Mouse (Mus musculus) heart, adult 9 months (tissue): ENCODE measurements at regions not wholly inside any gene's neighbourhood (a gene's known extent, or its start where the extent isn't known, plus 50 kb on each side); places are given as distances from the start of the nearest gene placed in this dataset.

ENCODE experiments used
- DNase-seq, 2 experiments: peaks; one replicate each; pipeline ENCODE4 v3.0.0; 2022; ENCODE audit warnings: low spot score in 2 of 2

DNA sequence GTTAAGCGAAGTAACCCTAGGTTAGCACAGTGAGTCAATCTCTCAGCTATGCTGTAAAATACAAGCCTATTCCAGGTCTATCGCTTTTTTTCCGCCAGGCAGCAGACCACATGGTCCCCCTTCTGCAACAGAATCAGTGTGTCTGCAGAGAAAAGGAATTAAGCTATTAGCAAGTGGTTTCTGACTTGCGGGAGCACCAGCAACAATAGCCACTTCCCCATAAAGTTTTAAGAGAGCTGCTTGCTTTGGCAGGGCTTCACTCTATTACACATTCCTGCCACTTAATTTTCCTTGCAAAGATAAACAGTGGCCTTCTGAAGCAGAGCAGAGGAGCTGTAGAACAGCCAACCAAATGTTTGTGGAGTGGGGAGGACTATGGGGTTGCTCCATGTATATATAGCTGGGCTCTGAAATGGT, 59.8 kb upstream of the Osmr start:
- peak; percentile 31 to 34 for DNase-seq

DNA sequence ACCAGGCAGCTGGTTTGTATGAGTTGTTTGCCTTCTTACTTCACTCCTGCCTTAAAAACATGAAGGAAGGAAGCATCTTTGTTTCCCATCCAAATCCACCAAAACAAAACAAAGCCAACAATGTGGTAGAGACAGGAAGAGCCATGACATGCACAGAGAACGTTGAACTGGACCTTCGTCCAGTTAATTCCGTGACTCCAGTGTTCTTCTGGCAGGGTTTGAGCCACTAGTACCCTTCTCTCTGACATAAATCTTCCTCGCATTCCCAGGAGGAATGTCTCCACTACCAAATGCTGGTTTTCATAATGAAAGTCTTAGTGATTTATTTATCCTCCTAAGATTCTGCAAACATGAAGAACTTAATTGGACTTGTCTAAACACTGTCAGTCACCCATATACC, 66.7 kb upstream of the Osmr start:
- no peak for DNase-seq

DNA sequence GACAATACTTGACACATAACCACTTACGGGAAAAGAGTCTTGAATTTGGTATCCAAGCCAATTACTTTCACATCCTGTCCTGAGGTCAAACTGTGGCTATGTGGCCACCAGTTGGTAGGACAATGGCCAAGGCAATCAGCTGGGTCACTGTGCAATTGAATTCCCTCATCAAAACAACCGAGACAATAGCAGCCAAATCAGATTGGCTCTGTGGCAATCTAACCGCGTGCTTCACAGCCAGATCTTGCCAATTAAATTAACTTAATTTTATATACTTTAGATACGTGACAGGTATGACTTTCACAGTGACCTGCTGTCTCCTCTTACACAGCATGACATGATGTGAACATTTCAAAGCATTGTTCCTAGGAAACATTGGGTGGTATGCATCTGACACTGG, 74.5 kb upstream of the Osmr start:
- peak in 1 of 2 experiments; percentile 34 for DNase-seq

DNA sequence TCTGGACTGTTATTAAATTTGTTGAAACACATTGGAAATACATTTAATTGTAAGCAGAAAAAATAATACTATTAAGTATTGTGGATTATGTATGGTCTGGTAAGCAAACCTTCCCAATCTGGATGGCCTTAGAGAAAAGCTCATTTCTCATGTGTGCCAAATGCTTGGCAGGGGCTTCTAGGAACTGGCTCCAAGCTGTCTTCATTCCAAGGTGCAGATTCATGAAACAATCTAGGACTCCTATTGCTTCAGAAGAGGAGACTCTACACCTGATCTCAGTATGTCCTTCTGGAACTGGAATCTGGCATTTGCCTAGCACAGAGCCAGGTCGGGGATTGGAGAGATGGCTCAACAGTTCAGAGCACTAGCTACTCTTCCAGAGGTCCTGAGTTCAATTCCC, 74.9 kb upstream of the Osmr start:
- DNase-seq = no peak

DNA sequence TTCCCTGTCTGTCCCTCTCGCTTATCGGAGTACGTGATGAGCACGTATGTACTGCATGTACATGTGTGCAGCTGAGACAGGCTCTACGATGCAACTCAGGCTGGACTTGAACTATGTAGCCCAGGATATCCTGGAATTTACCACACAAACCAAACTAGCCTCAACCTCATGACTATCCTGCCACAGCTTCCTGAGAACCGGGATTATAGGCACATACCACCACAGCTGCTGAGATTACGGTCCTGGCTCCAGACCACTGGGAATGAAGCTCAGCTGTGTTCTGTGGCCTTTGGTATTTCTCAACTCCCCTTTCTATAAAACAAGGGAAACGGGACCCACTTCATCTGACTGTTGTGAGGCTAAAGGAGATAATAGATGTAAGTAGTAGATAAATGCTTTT, 75.7 kb upstream of the Osmr start:
- DNase-seq = no peak

DNA sequence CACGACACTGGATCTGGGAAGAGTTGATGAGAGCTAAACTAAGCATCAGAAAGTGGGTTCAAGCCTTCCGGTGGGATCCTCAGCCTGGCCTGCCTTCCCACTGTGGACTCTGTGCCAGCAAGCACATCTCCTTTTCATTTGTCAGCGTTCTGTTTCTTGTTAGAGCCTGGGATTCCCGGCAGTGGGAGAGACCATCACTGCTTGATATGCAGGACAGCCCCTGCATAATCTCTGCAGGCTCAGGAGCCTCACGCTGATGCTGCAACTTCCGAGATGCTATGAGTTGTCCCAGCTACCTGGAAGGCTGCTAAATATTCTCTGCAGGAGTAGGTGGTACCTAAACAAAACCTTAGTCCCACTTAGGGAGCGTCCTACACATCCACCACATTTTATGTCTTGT, 78.8 kb upstream of the Osmr start:
- DNase-seq = no peak

DNA sequence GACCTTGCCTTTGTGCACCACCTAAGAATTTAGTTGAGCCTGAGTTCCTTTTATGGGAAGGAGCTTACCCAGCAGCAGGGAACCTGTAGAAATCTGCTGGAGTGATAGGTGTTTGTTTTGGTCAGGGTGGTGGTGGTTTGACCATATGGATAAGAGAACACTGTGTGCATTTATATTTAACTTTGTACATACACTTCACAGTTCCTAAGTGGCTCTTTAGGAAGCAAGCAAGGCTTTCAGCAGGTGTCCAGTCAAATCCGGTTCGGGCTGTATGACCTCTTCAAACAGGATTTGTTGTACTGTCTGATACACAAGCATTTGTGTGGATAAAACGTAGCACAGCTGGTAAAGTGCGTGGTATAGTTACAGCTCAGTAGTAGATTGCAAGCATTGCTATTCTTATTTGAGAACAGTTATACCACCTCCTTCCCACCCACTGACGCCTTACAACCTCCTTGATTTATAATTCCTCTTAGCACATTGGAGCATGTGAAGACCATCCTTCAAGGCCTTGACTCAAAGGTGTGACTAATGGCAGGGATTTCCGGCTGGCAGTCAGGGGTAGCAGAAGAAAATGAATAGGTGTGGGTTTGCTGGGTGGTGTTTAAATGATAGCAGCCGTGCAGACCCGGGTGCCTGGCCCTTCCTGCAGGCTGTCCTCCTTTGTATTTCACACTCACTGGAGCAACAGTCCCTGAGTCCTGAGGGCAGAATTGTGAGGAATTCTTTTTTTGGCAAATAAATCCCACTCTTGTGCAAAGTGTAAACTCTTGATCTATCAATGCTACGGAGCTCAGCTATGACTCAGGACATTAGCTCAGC, 79.4 kb upstream of the Osmr start:
- no peak for DNase-seq

DNA sequence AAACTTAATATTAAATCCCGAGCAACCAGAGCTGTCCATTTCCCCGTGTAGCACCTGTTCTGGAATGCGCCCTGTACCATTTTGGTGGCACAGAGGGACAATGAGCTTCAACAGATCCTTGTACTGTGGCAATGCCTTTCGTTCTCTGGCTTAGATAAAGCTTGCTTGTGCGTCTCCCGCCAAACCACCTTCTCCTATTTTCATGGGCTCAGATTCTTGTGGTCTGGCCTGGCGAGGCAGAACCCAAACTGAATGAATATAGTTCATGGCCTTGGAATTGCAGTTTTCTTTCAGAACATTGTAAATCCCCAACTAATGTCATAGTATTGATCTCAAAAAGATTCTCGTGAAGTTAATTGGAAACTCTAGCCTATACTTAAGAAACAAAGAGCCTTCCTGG, 85.1 kb upstream of the Osmr start:
- no peak for DNase-seq

DNA sequence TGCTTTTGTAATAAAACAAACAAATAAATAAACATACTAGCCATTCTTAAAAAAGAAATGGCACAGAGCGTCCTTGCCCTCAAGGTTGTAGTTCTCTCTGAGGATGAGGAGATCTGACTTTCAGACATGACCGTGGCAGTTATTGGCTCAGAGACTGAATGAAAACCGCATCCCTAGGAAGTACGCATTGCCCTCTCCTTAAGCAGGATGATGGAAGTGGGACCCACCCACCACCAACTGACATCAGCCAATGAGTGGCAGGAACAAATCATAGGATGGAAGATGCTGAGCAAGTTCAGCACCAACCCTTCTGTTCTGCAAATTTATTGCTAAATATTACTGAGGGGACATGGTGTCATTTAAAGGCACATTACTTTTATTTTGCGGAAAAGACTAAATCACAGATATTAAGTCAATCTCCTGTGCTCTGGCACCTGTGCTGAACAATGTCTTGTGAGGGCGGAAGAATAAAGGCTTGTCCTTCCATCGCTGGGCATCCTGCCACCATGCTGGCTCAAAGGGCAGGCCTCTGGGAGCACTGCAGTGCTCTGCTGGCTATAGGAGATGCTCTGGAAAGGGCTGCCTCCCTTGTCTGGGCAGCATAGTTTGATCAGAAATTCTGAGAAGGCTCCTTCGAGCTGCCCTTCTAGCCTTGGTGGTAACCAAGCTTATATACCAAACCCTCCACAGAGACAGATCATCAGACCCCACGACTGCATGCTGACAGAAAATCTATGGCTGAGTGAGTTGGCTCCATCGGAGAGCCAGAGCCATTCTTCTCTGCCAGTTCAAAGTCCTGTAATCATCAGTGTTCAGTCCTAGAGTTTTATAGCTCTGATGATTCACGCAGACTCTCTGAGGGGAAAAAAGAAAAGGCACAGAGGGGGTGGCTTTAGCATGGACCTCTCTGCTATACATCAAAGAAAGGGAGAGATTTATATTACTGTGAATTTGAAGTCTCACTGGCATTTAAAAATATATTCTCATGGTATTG, 86.3 kb upstream of the Osmr start:
- no peak for DNase-seq

DNA sequence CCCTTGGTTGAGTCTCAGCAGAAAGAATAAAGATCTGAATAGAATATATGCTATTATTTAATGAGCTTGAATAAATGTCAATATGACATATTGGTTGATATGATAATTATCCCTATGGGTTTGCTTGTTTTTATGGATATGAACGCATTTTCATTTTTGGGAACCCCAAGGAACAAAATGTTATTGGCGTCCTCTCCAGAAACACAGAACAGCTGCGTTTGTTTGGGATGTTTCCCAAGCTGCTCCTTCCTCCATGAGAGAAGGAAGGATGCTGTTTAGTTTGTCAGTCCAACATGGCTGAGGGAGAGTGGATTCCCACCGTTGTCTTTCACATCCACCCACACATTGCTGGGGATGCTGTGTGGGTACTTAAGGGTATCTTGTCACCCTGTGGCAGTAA, 89.9 kb upstream of the Osmr start:
- peak; percentile 35 to 37 for DNase-seq

DNA sequence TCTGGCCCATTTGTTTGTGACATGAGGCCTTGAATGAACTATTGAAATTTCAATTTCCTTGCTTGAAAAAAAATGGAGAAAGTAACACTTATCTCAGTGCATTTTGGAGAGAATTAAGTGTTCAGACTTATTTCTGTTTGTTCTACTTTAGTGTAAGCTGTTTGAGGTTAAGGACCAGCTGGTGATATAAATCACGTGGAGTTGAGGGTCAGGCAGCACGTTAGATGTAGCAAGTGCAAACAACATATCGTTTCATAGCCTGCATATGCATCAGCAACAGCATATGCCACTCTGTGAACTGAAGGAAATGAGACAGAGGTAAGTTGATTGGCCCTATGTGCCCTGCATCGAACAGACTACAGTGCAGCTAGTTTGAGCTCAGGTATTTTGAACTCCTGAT, 90.7 kb upstream of the Osmr start:
- no peak for DNase-seq

DNA sequence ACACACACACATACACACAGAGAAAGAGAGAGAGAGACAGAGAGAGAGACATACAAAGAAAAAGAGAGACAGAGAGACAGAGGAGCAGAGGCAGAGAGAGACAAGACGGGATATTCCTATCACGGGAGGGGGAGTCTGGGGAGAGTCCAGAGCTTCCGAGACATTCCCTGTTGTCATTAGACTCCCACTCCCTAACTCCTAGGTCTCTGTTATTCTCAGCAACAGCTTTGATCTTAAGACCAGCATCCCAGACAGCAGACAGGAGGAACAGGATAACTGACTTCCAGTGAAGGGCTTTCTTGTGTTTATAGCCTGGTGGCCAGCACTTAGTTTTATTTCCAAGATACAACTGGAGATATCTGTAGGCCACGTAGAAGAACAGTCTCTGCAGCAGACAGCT, 99.6 kb upstream of the Osmr start:
- no peak for DNase-seq

DNA sequence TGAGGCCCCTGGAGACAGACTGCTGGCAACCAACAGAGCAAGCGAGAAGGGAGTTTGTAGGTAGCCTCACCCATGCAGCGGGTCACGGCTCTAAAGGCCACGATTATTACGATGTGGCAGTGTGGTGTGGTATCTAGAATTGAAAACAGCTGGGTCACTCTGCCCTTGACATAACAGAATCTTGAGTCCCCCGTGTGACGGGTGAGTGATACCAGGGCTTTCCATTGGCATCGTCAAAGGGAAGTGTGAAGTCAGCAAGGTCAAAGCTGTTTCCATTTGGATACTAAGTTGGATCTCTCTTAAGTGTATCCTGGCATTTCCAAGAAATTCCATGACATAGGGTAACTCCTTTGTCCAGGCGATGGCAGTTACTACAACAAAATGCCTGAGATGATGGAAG, 106.7 kb upstream of the Osmr start:
- no peak for DNase-seq

DNA sequence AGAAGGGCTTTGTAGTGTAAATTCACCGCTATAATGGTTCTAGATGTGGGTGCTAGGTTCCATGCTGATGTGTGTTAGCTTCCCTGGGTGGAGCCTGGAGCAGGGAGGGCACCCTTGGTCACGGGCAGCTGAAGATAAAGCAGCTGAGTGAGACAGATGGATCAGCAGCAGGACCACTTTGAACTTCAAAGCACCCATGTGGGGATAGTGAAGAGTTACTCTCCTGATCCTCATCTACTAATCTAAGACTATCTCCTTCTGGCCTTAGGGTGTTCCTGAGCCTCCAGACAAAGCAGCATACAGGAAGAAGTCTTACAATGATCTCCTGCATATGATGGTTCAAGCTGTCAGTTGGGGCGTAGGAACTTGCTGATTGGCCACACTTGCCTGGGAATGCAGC, 107.1 kb upstream of the Lifr start:
- no peak for DNase-seq

DNA sequence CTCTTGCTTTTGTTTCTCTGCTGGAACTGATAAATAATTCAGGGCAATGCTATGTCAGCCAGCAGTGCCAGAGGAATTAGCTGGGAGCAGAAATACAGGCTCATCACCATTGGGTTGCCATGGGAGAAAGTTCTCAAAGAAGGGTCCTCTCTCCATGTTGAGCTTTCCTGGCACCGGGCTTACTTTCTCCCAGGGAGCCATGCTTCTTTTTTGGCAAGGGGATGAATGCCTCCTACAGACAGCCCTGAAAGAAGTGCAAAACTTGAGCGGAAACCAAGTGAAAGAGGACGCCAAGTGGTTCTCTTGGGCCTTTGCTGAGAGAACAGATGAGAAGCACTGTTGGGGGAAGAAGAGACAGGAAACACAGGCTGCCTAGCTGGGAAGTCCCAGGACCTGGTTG, 102.2 kb upstream of the Lifr start:
- DNase-seq = peak; percentile 63 to 71

DNA sequence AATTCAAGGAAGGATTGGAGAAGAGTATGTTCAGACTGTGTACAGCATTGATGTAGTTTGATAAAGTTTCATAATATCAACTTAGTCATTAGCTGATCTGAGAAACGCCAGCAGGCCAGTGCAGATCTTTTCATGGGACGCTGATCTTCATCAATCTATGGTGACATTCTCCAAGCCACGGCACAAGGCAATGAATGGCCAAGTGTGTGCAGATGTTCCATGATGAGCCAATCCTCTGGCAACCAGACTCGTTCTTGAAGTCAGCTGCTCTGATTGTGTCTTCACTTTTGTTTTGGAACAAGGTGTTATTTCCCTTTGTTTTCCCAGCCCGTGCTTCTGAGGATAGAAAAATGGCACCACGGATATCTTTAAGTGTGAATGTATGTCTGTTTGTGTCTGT, 101.3 kb upstream of the Lifr start:
- DNase-seq = no peak

DNA sequence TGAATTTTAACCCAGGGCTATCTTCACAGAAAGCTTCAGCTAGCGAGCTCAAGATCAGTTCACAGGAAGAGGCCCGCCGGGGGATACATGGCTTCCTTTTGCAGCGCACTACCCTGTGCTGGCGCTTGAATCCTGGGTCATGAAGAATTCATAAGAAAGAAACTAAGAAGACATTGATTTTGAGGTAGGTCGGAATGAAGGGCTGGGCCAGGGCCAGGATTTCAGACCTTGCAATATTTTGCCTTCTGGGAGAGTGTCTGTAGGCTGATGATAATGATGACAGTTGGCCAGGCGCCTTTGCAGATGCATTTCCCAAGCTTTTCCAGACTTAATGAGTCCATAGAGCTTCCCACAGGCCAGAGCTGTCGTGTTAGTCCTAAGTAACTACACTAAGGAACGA, 97.2 kb upstream of the Lifr start:
- DNase-seq = no peak

DNA sequence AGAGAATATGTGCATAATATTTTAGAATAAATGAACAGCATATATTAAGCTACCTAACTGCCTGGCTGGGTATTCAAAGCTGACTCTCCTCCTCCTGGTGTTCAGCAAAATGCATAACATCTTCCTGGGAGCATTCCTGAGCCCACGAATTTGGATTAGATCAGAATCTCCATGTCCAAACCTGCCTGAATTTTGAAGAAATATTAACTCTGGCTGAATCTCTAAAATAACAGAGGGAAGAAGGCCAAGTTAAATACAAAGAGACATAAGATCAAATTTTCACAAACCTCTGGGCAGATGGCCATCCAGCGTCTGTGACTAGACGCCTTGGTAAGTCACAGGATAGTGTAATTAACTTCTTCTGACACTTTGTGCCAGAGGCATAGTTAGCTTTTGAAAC, 95.2 kb upstream of the Lifr start:
- DNase-seq = no peak

DNA sequence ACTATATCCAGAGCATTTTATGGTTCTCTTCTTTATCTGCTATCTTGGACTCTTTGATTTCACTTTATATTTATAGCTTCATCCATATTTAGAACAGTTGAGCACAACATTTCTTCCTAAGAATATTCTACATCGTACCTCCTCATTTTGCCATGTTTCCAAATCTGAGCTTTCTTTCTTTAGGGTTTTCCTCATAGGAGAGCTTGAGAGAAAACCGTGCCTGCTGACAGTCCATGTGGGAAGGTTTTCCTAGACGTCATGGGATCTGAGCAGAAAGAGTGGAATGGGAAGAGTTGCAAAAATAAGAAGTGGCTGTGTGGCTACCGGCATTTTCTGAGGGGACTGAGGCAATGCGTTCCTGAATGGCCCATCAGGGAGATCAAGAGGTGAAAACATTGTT, 92.5 kb upstream of the Lifr start:
- no peak for DNase-seq

DNA sequence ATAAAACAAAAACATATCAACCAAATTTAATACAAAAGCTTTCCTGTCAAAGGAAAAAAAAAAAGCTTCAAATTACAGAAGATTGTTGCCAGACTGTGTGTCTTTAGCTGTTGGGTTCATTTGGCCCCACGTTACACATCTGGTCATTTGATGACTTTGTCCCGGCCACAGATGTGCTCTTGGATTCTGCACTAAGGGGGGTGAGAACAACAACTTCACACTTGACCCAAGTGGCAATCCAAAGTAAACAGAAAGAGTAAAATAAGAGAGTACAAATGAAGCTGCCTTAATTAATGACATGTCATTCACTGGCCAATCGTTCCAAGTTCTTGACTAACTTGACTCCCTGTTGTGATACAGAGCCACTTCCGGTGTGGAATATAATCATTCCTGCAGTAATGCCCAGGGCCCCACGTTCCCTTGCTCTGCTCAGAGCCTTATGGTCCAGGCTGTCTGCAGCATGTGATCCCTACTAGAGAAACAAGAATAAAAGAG, 91.8 kb upstream of the Lifr start:
- peak in 1 of 2 experiments; percentile 31 for DNase-seq

DNA sequence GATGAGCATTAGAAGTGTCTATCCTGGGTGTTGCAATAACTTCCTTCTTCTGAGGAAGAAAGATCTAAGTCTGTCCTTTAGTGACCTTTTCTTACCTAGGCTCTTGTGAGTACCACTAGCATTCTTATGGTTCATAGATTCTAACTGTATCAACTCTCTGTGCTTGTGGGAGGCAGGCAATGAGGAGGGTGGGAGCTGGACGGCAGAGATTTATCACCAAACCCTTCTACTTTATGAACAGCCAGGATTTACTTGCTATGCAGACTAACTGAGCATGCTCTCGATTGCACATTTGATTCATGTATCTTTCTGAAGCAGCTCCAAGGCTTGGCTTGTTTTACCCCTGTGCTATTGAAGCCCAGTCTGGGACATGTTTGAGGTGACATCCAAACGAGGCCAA, 90.7 kb upstream of the Lifr start:
- DNase-seq = no peak

DNA sequence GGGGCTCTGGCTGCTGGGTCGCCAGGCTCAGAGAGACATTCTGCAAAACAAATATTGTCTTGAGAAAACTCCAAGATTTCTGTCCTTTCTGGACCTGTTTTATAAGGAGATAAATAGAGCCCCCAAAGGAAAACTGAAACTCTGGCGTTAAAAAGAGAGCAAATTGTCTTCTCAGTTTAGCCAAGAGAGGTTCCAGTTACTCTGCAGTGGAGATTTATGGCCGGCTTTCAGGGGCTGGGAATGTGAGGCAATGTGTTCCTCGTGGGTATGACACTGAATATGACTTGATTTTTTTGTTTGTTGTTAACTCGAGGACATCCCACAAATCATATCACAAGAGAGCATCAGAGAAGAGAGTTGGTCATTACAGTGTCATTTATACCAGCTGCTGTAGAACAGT, 88.2 kb upstream of the Lifr start:
- DNase-seq = peak; percentile 57 to 61

DNA sequence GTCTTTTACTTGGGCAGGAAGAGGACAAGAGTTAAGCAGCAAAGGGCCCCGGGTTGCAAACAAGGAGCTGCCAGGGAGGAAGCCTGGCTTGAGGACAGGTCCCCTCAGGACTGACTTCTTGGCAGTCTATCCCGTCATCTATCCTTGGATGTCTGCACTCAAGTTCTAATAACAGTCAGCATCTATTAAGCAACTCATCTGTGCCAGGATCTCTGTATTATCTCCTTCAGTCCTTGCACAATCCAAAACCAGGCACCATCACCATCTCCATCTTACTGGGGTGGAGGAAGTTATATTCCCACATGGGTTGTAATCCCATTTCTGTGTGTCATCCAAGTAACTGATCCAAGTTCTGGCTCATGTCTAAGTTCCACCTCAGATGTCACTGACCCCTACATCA, 87.1 kb upstream of the Lifr start:
- peak in 1 of 2 experiments; percentile 23 for DNase-seq
